Mouse (Mus musculus): ENCODE results near the gene Grhl3. TPM values are rescaled to one million over a fixed set of nuclear protein-coding genes. Genes with fewer than 3 reads are reported as not detected.

Gene Grhl3
- polyA plus RNA-seq, 1 experiment from 2014 or later, result 11.0 TPM

GRCm38 (mm10) chr4:135493691-135494520 is 79.5 kb downstream of the Grhl3 start:
- peaks cover 27% of the 10 kb centered on the region for H3K4me1 ChIP-seq
- WGBS, result 5% methylated on average over 33 of the region's 33 CpGs
- H3K27me3 ChIP-seq (ENCODE audit: low read depth, poor library complexity, severe bottlenecking), result no peaks in the 10 kb centered on the region
- no peaks in the 10 kb centered on the region for H3K36me3 ChIP-seq
- peak; percentile 47 for DNase-seq (ENCODE audit: low spot score)
- H3K27ac ChIP-seq, result no peak overlapping the region
- H3K4me3 ChIP-seq, result peak overlapping the region; percentile 78
- H3K9me3 ChIP-seq (replicated peaks), result no peaks in the 10 kb centered on the region

- no peak overlapping the region for H3K27ac ChIP-seq
- H3K27me3 ChIP-seq (ENCODE audit: low read depth, poor library complexity, severe bottlenecking), result no peaks in the 10 kb centered on the region
- no peaks in the 10 kb centered on the region for H3K36me3 ChIP-seq
- no peaks in the 10 kb centered on the region for H3K9me3 ChIP-seq (replicated peaks)
- H3K4me3 ChIP-seq, result peak overlapping the region; percentile 78; the same call in 1 of the 2 replicates
- H3K4me1 ChIP-seq, result peaks cover 27% of the 10 kb centered on the region
- WGBS, result 65% methylated on average over 4 of the region's 4 CpGs
- no peak for DNase-seq (ENCODE audit: low spot score)
These were observed 80.2 kb downstream of the Grhl3 start for GRCm38 (mm10) chr4:135493271-135493670.

Small RNA genes lying within 50 kb of the gene (microRNA-seq; reads per million reads assigned to microRNA genes)
- gene Gm25317, result not detected

Other genes with a start within 250 kb of the Grhl3 start
- 233 TPM in 2 replicates for gene Srrm1, start 220.3 kb downstream of the Grhl3 start, polyA plus RNA-seq (2016; fragmentation: Nextera tagmentation; extraction: Ambion mirVana)
- 0.35 TPM in 1 of 2 replicates, not detected in the other for gene Ncmap, start 175.4 kb downstream of the Grhl3 start, polyA plus RNA-seq (2016; fragmentation: Nextera tagmentation; extraction: Ambion mirVana)
- gene Rcan3, start 139.8 kb downstream of the Grhl3 start, polyA plus RNA-seq (2016; fragmentation: Nextera tagmentation; extraction: Ambion mirVana), result 6.4 and 6.7 TPM in 2 replicates
- gene Stpg1, start 78.8 kb downstream of the Grhl3 start, polyA plus RNA-seq (2016; fragmentation: Nextera tagmentation; extraction: Ambion mirVana), result 0.11 TPM in 1 of 2 replicates, not detected in the other
- gene Nipal3, start 78.6 kb downstream of the Grhl3 start, polyA plus RNA-seq (2016; fragmentation: Nextera tagmentation; extraction: Ambion mirVana), result 1.7 and 2.2 TPM in 2 replicates
- gene Ifnlr1, start 112.7 kb upstream of the Grhl3 start, polyA plus RNA-seq (2016; fragmentation: Nextera tagmentation; extraction: Ambion mirVana), result 0.43 and 0.59 TPM in 2 replicates
- gene Il22ra1, start 154.5 kb upstream of the Grhl3 start, polyA plus RNA-seq (2016; fragmentation: Nextera tagmentation; extraction: Ambion mirVana), result not detected in 2 replicates
- 0.11 and 0.15 TPM in 2 replicates for gene Myom3, start 186.1 kb upstream of the Grhl3 start, polyA plus RNA-seq (2016; fragmentation: Nextera tagmentation; extraction: Ambion mirVana)